Mouse (Mus musculus) intestine, postnatal 0 days (tissue): ENCODE data around the gene Znrd1as. TPM values are rescaled to one million over a fixed set of nuclear protein-coding genes. Genes with fewer than 3 reads are reported as not detected.

ENCODE experiments used
- ATAC-seq: fragments of 200-750 bp; cut with Nextera tagmentation; 2 replicates; pipeline ENCODE4 v1.8.0; 2017; ENCODE audit warnings: mild to moderate bottlenecking, moderate TSS enrichment, moderate library complexity
- H3K27ac ChIP-seq: fragments of 300-500 bp; sonication (generic); 2 replicates; pipeline ENCODE4 v1.5.1; 2014; ENCODE audit warnings: mild to moderate bottlenecking, low read depth, low read length, moderate library complexity
- H3K27me3 ChIP-seq: fragments of 300-500 bp; sonication (generic); replicated peaks from 2 replicates; pipeline ENCODE4 v1.6.1; 2014; ENCODE audit warnings: low read length, mixed read lengths; ENCODE audit not compliant: control insufficient read depth, insufficient read depth
- H3K36me3 ChIP-seq: fragments of 300-500 bp; sonication (generic); 2 replicates; pipeline ENCODE4 v1.6.1; 2014; ENCODE audit warnings: mild to moderate bottlenecking, moderate library complexity; ENCODE audit not compliant: control insufficient read depth, insufficient read depth
- H3K4me1 ChIP-seq: fragments of 300-500 bp; sonication (generic); replicated peaks from 2 replicates; pipeline ENCODE4 v1.6.1; 2014; ENCODE audit warnings: antibody characterized with exemption, low read length, mixed read lengths; ENCODE audit not compliant: control insufficient read depth, insufficient read depth
- H3K4me2 ChIP-seq: fragments of 300-500 bp; sonication (generic); replicated peaks from 2 replicates; pipeline ENCODE4 v1.6.1; 2014; ENCODE audit warnings: low read depth, mild to moderate bottlenecking, moderate library complexity
- H3K4me3 ChIP-seq: fragments of 300-500 bp; sonication (generic); 2 replicates; pipeline ENCODE4 v1.5.1; 2014; ENCODE audit warnings: low read depth, low read length
- H3K9ac ChIP-seq: fragments of 300-500 bp; sonication (generic); 2 replicates; pipeline ENCODE4 v1.6.1; 2014; ENCODE audit warnings: mild to moderate bottlenecking, low read depth, low read length
- H3K9me3 ChIP-seq: fragments of 300-500 bp; sonication (generic); 2 replicates; pipeline ENCODE4 v1.6.1; 2016; ENCODE audit warnings: mixed run types; ENCODE audit not compliant: control insufficient read depth
- CTCF ChIP-seq: sonication (generic); IDR thresholded peaks from 2 replicates; pipeline ENCODE4 v1.5.1; 2016; ENCODE audit warnings: low read depth, mild to moderate bottlenecking, control low read depth, antibody characterized with exemption, moderate library complexity
- WGBS: fragments of 180-500 bp; shearing (Covaris S2); extraction: QIAGEN DNeasy Blood & Tissue Kit; methylation state at CpG from one replicate; pipeline ENCODE4 v1.1.7; 2014; 5-methylcytosine and 5-hydroxymethylcytosine counted together
- polyA plus RNA-seq: library from polyadenylated mRNA; unstranded; fragments of >200 nt; fragmentation: Nextera tagmentation; extraction: Ambion mirVana; gene quantifications from 2 replicates; pipeline ENCODE4 v1.2.1, GENCODE M21; 2015

Gene Znrd1as
- polyA plus RNA-seq = 5.6 and 6.4 TPM in 2 replicates

DNA sequence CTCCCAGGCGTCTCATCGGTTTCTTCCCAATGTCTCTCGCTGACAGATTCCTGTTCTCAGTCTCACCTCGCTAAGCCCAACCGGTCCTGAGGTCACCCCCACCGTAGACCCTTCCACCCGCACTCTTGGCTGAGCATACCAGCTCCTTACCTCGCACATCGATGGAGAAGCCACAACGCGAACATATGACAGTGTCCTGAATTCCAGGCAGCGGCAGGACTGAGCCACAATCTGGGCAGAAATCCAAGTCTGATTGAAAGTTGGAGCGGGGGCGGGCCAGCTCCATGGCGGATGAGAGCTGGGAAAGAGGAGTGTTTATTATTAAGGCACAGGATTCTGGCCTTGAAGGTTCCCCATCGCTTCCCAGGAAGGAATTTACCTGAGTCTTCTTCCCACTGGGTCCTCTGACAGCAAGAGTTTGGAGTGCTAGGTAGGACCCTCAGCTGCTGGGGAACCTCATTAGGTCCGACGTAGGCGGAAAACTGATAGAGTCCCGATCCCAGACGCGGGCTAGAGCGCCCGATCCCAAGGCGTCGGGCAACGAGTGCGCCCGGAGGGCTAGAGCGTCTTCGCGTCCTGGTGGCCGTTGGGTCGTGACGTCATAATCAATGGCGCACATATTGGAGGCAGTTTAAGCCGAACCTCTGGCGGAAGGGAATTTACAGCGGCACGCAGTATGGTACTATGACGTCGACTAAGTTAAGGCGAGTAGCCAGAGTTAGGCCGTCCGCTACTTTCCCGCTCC, at the start of gene Znrd1as, which contains the start of gene Znrd1:
Gene Znrd1as (plus strand): TSS at position 594 of the 745 bp plus-strand sequence.
Gene Znrd1 (minus strand): TSS at position 561 of the 745 bp plus-strand sequence.
- TF ChIP-seq CTCF = no peak; the same call in 1 of the 2 replicates
- H3K9ac ChIP-seq = peak within 1 kb of the TSS; percentile 74
- H3K27ac ChIP-seq = peak within 1 kb of the TSS; percentile 47
- H3K4me2 ChIP-seq = peak within 1 kb of the TSS; percentile 75
- H3K9me3 ChIP-seq = no peaks in the 10 kb centered on the region
- peaks cover 13% of the 10 kb centered on the region for H3K36me3 ChIP-seq
- peak; percentile 99 for ATAC-seq
- under 1% methylated on average over 46 of the region's 46 CpGs for WGBS
- peak within 1 kb of the TSS; percentile 56 for H3K4me3 ChIP-seq
- no peaks in the 10 kb centered on the region for H3K27me3 ChIP-seq
- H3K4me1 ChIP-seq = peaks cover 4% of the 10 kb centered on the region; the same call in 1 of the 2 replicates

DNA sequence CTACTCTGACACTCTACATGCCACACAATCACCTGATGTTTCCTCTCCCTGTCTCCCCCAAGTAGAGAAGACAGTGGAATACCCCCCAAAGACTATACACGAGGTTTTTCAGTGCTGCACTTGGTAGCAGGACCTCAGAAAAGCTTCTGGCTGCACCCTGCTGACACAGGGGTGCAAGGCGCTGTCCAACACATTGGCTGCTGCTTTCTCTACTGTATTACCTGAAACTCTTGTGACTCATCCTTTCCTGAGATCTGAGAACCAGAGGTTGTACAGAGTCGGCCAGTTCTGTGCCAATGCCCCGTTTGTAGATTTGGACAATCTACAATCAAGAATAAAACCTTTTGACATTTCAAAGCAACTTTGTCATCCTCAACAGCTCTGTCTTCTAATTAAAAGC, 48.6 kb upstream of the Znrd1as start:
- Histone ChIP-seq H3K36me3 (peaks cover 17% of the 10 kb centered on the region), H3K4me3 (no peak overlapping the region), H3K27me3 (no peaks in the 10 kb centered on the region), H3K4me1 (no peaks in the 10 kb centered on the region), H3K4me2 (no peak overlapping the region), H3K27ac (no peak overlapping the region), H3K9me3 (no peaks in the 10 kb centered on the region), H3K9ac (no peak overlapping the region)
- ATAC-seq = no peak
- 54% methylated on average over 4 of the region's 4 CpGs for WGBS
- TF ChIP-seq CTCF = no peak

DNA sequence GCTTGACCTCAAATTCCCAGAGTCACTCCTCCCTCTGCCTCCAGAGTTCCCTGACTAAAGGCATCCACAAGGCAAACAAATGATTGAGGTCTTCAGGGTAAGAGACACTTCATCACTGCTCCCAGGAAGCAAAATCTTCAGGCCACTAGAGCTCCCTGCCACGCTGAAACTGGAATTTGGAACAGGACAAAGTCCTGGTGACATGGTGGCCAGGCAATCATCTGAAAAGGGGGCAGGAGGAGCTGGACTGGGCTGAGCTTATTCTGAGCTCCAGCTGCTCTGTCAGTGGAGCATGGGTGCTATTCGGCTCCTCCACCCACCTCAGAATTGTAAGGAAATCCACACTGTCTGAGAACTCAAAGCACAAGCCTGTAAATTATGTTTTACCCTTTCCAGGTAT, 46.4 kb upstream of the Znrd1as start:
- no peaks in the 10 kb centered on the region for H3K27me3 ChIP-seq
- no peak overlapping the region for H3K9ac ChIP-seq
- H3K4me2 ChIP-seq = no peak overlapping the region
- peaks cover 5% of the 10 kb centered on the region; the same call in 1 of the 2 replicates for H3K36me3 ChIP-seq
- no peaks in the 10 kb centered on the region for H3K9me3 ChIP-seq
- 54% methylated on average over 2 of the region's 2 CpGs for WGBS
- H3K4me1 ChIP-seq = no peaks in the 10 kb centered on the region
- no peak overlapping the region for H3K4me3 ChIP-seq
- peak overlapping the region; percentile 60 for H3K27ac ChIP-seq
- no peak for TF ChIP-seq CTCF
- ATAC-seq = peak; percentile 58; the same call in 1 of the 2 replicates

DNA sequence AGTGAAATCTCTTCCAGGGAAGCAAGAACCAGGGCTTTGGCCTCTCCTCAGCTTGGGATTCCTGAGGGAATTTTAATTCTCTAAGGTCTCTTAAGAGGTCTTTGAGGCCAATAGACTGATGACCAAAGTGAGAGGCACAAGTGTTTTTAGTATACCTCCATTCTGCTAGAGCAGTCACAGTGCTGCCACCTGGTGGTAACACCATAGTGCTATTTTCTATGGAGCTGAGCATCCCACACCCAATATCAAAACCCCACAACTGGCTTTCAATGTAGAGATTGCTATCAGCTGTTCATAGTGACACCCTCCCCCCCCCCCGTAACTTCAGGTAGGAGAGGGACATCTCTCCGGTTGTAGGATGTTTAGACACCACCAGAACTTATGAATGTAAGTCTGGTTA, 44.3 kb upstream of the Znrd1as start:
- ATAC-seq = no peak
- no peak overlapping the region for H3K4me3 ChIP-seq
- no peaks in the 10 kb centered on the region for H3K27me3 ChIP-seq
- H3K9ac ChIP-seq = no peak overlapping the region
- H3K9me3 ChIP-seq = no peaks in the 10 kb centered on the region
- peak; percentile 84 for TF ChIP-seq CTCF
- no peaks in the 10 kb centered on the region for H3K4me1 ChIP-seq
- no peaks in the 10 kb centered on the region; the same call in 1 of the 2 replicates for H3K36me3 ChIP-seq
- H3K4me2 ChIP-seq = no peak overlapping the region
- no peak overlapping the region for H3K27ac ChIP-seq
- 13% methylated on average over 2 of the region's 2 CpGs for WGBS

DNA sequence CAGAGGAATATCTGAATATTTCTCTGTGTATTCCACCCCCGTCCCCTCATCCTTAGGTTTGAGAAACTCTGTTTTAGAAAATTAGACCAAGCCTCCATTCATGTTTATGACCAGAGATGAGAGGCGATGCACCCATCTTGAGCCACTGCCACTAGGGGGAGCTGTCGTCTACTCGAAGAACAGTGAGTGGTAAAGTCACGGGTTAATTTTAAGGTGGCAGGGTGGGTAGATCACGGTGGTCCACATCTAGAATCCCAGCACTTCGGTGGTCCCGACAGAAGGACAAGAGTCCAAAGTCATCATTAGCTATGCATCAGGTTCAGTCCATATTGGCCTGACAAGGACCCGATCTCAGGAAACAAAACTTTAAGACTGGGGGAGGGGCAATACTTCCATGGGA, 43.3 kb upstream of the Znrd1as start:
- Histone ChIP-seq H3K27me3 (no peaks in the 10 kb centered on the region), H3K36me3 (no peaks in the 10 kb centered on the region), H3K4me1 (no peaks in the 10 kb centered on the region), H3K9ac (no peak overlapping the region), H3K4me3 (no peak overlapping the region), H3K27ac (no peak overlapping the region), H3K4me2 (no peak overlapping the region), H3K9me3 (no peaks in the 10 kb centered on the region)
- WGBS = 12% methylated on average over 9 of the region's 9 CpGs
- ATAC-seq = no peak
- TF ChIP-seq CTCF = peak; percentile 87

DNA sequence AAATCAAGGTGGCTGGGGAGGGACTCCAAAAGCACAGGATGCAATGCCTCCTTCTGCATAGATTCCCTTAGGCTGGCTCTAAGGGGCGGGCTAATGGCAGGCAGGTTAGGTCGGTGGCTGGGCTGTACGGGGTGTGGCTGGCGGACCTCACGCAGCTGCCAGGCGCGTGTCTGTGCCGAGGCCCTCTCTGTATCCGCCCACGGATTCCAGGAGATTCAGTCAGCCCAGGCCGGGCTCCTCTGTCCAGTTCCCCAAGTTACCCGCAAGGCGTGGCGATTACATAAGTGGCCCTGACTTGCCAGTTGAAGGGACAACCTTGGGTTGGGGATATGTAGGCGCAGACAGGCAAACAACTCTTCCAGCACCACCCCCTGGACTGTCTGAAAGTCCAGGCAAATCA, 38.2 kb upstream of the Znrd1as start:
- no peak overlapping the region for H3K4me3 ChIP-seq
- peak; percentile 67 for ATAC-seq
- no peak overlapping the region for H3K27ac ChIP-seq
- no peaks in the 10 kb centered on the region for H3K9me3 ChIP-seq
- no peak overlapping the region for H3K9ac ChIP-seq
- TF ChIP-seq CTCF = no peak
- H3K27me3 ChIP-seq = no peaks in the 10 kb centered on the region
- H3K4me1 ChIP-seq = no peaks in the 10 kb centered on the region
- H3K36me3 ChIP-seq = no peaks in the 10 kb centered on the region
- H3K4me2 ChIP-seq = peak overlapping the region; percentile 35
- WGBS = 27% methylated on average over 15 of the region's 15 CpGs
